Mouse (Mus musculus) stomach, postnatal 0 days (tissue): ENCODE data around the gene Lrmda.

Experiments used
- CTCF ChIP-seq: IDR thresholded peaks from 2 replicates; pipeline ENCODE4 v1.5.1; 2016; ENCODE audit warnings: antibody characterized with exemption, low read depth, mild to moderate bottlenecking, moderate library complexity
- EP300 ChIP-seq: optimal IDR thresholded peaks from 2 replicates; pipeline ENCODE3; 2016; ENCODE audit warnings: antibody characterized with exemption

GRCm38 (mm10) chr14:22377148-22377547 is 357.6 kb downstream of the Lrmda start:
- TF ChIP-seq CTCF (no peak), EP300 (no peak)
